Mouse (Mus musculus) gastrocnemius, adult 2 months (tissue): Measurements from ENCODE around the gene Lrrc8c. TPM values are rescaled to one million over a fixed set of nuclear protein-coding genes. Genes with fewer than 3 reads are reported as not detected.
A peak's percentile ranks its signal among the peaks of the same experiment; 100 is the strongest.
"Not testable (repeated sequence)": the region's sequence is repeated elsewhere in the genome, so short reads cannot be mapped to it uniquely, and the experiment has no call there.

Source experiments
- DNase-seq: peaks from one replicate; pipeline ENCODE4 v3.0.0; 2022
- H3K27ac ChIP-seq: fragments of 200-600 bp; 2 replicates; pipeline ENCODE4 v1.8.1; 2022; ENCODE audit warnings: mild to moderate bottlenecking
- H3K4me3 ChIP-seq: fragments of 200-600 bp; 2 replicates; pipeline ENCODE4 v1.8.1; 2022; ENCODE audit warnings: mild to moderate bottlenecking, moderate library complexity
- CTCF ChIP-seq: fragments of 200-600 bp; IDR thresholded peaks from 2 replicates; pipeline ENCODE4 v1.8.1; 2022; ENCODE audit warnings: antibody characterized with exemption, mild to moderate bottlenecking, moderate library complexity
- intact Hi-C: fragments of 180-260 bp; cut with DNase I; formaldehyde crosslinking; loops from one replicate; pipeline ENCODE4 v1.15.1; 2025
- total RNA-seq, 2 experiments: library from RNA; stranded (reverse); gene quantifications; 2 replicates each; pipeline ENCODE4 v1.2.3; 2021

Gene Lrrc8c
- total RNA-seq, 2 experiments from 2014 or later, result 8.1 to 17.0 TPM

- 0 out of 2 replicates have a peak overlapping the region, but pooled peaks have one; percentile 23 for H3K4me3 ChIP-seq
- no peak for TF ChIP-seq CTCF
- peak overlapping the region; percentile 80 for H3K27ac ChIP-seq
- intact Hi-C loops, result loop anchor here (5.0 kb wide), 1 partner anchor 33 kb away; no protein-coding TSS in a partner anchor
- DNase-seq, result peak; percentile 78
Observed at GRCm38 (mm10) chr5:105620505-105621116, 101.4 kb downstream of the Lrrc8c start.

DNA sequence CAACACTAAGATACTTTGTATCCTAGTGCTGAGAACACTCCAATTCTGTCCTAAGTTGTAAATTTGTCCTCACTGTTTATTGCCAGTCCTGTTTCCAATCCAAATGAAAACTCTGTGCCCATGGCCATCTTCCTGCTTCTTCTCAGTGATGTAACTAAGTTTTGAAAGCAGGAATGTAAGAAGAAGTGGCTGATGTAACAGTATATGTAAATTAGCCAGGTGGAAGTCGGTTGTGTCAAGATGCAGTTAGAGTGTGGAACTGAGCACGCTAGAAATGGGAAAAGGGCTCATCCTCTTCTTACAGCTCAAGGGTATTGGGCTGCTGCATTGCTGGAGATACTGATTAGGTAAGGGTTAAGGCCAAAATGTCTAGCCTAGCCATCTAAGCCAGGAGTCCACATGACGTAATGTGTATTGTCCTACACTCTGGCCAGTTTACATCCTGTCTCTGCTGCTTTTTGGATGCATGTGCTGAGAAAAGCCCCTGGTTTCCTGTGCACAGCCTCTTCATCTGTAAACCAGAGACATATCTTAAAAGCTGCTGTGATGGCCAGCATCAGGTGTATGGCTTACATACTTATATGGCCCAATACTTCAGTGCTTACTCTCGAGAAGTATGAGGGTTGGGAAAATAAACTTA, 104.0 kb downstream of the Lrrc8c start:
- Histone ChIP-seq H3K27ac (peak overlapping the region; percentile 80), H3K4me3 (no peak overlapping the region)
- DNase-seq, result no peak
- TF ChIP-seq CTCF, result no peak
- intact Hi-C loops, result loop anchor here (5.0 kb wide), 1 partner anchor 36 kb away; no protein-coding TSS in a partner anchor

GRCm38 (mm10) chr5:105624257-105624656, 105.1 kb downstream of the Lrrc8c start:
- H3K4me3 ChIP-seq, result no peak overlapping the region
- TF ChIP-seq CTCF, result no peak
- DNase-seq, result no peak
- intact Hi-C loops, result loop anchor here (5.0 kb wide), 1 partner anchor 37 kb away; no protein-coding TSS in a partner anchor
- H3K27ac ChIP-seq, result peak overlapping the region; percentile 80

GRCm38 (mm10) chr5:105625504-105626150, 106.4 kb downstream of the Lrrc8c start:
- intact Hi-C loops, result no loop called here
- DNase-seq, result no peak
- H3K27ac ChIP-seq, result peak overlapping the region; percentile 80

GRCm38 (mm10) chr5:105626355-105626754, 107.2 kb downstream of the Lrrc8c start:
- Histone ChIP-seq H3K27ac (peak overlapping the region; percentile 80), H3K4me3 (no peak overlapping the region)
- DNase-seq, result no peak
- TF ChIP-seq CTCF, result no peak
- intact Hi-C loops, result no loop called here

More at GRCm38 (mm10) chr5:105625504-105626150, 106.4 kb downstream of the Lrrc8c start:
- no peak for TF ChIP-seq CTCF
- 0 out of 2 replicates have a peak overlapping the region, but pooled peaks have one; percentile 2 for H3K4me3 ChIP-seq

- peak overlapping the region; percentile 53 for H3K27ac ChIP-seq
- no peak for DNase-seq
- intact Hi-C loops, result no loop called here
- TF ChIP-seq CTCF, result no peak
- H3K4me3 ChIP-seq, result no peak overlapping the region
Observed at GRCm38 (mm10) chr5:105627093-105627492, 107.9 kb downstream of the Lrrc8c start.

DNA sequence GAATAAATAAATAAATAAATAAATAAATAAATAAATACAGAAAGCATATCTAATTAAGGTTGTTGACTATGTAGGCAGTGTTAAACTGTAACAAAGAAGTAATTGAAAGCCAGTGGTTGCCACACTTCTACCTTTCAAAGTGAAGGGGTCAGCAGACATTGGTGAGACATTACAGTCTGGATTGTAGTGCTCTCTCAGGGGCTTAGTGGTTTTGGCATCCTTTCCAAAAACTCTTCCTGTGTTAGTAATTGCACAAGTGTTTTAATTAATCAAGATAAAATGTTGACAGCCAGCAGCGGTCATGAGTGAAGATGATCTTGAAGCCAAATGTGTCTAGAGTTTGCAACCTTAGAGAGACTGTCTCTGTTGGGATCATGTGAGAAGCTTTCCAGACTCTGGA, 110.8 kb downstream of the Lrrc8c start:
- no peak overlapping the region for H3K27ac ChIP-seq
- H3K4me3 ChIP-seq, result no peak overlapping the region
- TF ChIP-seq CTCF, result no peak
- no peak for DNase-seq
- intact Hi-C loops, result no loop called here

DNA sequence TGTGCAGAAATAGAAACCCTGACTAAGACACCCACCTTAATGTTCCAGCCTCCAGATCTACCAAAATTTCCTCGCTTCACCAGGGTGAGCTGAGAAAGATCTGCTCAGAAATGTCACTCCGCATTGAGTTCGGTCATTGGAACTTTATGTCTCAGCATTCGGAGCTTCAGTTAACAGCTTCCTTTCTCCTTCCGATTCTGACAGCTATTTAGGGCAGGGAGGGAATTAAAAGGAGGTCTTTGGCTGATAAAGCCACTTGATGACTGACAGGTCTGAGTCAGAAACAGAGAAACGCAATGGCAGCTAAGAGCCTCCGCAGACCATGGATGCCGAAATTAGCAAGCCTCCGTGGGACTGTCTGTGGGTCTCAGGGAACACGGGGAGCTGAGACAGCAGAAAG, 112.9 kb downstream of the Lrrc8c start:
- no peak overlapping the region for H3K27ac ChIP-seq

DNA sequence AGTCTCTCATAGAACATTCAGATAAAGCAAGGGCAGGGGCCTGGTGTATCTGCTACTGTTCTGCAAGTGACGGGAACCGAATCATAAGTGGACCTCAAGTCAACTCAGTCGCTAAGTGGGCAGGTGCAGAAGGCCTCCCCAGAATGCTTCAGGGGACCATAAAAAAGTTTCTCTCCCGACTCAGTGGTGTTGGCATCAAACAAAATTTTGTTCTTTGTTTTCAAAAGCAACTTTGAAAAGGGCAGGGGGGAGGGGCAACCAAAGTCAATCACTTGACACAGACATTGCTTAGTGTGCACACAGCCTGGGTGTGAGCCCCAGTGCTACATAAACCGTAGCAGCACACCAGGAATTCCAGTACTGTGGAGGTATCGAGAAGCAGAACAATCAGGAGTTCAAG, 116.4 kb downstream of the Lrrc8c start:
- DNase-seq, result no peak
- intact Hi-C loops, result no loop called here
- Histone ChIP-seq H3K4me3 (no peak overlapping the region), H3K27ac (no peak overlapping the region)
- no peak for TF ChIP-seq CTCF

More for the DNA sequence above, 112.9 kb downstream of the Lrrc8c start:
- no peak for DNase-seq
- no peak for TF ChIP-seq CTCF
- intact Hi-C loops, result no loop called here
- no peak overlapping the region for H3K4me3 ChIP-seq

DNA sequence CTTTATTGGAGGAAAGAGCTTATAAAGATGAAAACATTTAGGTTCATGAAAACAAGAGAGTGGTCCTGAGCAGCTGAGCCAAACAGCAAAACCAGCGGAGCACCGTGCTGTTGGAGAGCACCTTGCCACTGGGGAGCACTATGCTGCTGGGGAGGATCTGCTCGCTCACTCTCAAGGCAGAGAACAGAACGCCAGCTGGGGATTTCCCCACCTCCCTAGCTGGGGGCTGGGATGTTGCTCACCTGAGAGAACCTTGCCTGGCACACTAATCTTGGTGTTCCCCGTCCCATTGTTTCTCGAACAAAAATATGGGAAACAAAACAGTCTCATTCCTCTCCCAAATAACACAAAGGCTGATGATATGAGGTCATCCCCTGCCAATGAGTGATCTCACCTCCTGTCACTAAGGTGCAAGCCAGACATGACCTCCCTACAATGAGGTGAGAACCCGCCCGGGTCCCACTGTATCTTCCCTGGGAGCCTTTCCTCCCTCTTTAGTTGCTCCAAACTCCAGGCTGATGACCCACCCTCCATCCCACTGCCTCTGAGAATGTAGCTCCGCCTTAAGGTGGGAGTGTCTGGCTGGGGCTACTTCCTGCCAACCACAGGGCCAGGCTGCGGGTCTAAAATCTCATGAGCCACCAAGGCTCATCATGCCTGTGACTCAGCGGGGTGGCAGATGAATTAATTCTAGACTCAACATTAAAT, 117.5 kb downstream of the Lrrc8c start:
- no peak for DNase-seq
- no peak for TF ChIP-seq CTCF
- intact Hi-C loops, result no loop called here
- no peak overlapping the region for H3K4me3 ChIP-seq
- peak overlapping the region; percentile 43 for H3K27ac ChIP-seq

DNA sequence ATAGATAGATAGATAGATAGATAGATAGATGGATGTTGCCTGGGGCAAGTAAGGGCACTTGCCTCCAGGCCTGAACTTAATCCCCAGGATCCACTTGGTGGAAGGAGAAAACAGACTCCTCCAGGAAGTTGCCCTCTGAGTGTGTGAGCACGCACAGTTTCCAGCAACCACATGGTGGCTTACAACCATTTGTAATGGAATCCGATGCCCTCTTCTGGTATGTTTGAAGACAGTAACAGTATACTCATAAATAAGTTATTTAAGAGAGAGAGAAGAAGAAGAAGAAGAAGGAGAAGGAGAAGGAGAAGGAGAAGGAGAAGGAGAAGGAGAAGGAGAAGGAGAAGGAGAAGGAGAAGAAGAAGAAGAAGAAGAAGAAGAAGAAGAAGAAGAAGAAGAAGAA, 119.1 kb downstream of the Lrrc8c start:
- intact Hi-C loops, result not testable (repeated sequence)

GRCm38 (mm10) chr5:105638916-105639315, 119.7 kb downstream of the Lrrc8c start:
- intact Hi-C loops, result no loop called here
- DNase-seq, result no peak

More for the DNA sequence above, 119.1 kb downstream of the Lrrc8c start:
- H3K27ac ChIP-seq, H3K4me3 ChIP-seq, DNase-seq: not testable (repeated sequence)

More at GRCm38 (mm10) chr5:105638916-105639315, 119.7 kb downstream of the Lrrc8c start:
- TF ChIP-seq CTCF, result no peak
- Histone ChIP-seq H3K27ac (no peak overlapping the region), H3K4me3 (no peak overlapping the region)
